Mouse (Mus musculus): ENCODE results near the gene Cacng6. TPM values are rescaled to one million over a fixed set of nuclear protein-coding genes. Genes with fewer than 3 reads are reported as not detected.

Gene Cacng6
- total RNA-seq, 4 experiments from 2014 or later, result 1.2 to 2.5 (median 1.5) TPM

GRCm38 (mm10) chr7:3457841-3458217, 33.8 kb downstream of the Cacng6 start:
- no peak for DNase-seq (ENCODE audit: low spot score in 2 of 2)

- peak; percentile 80 to 83 for DNase-seq (ENCODE audit: low spot score in 2 of 2)
Measured at GRCm38 (mm10) chr7:3460261-3460660, 36.3 kb downstream of the Cacng6 start.

GRCm38 (mm10) chr7:3463306-3463705, 39.3 kb downstream of the Cacng6 start:
- no peak for DNase-seq (ENCODE audit: low spot score in 2 of 2)

GRCm38 (mm10) chr7:3468614-3469013, 44.6 kb downstream of the Cacng6 start:
- no peak for DNase-seq (ENCODE audit: low spot score in 2 of 2)

GRCm38 (mm10) chr7:3472774-3473173, 48.8 kb downstream of the Cacng6 start:
- DNase-seq (ENCODE audit: low spot score in 2 of 2), result no peak

- no peak for DNase-seq (ENCODE audit: low spot score in 2 of 2)
Measured at GRCm38 (mm10) chr7:3474291-3475080, 50.5 kb downstream of the Cacng6 start.

- DNase-seq (ENCODE audit: low spot score in 2 of 2), result peak; percentile 47 to 67
Measured at GRCm38 (mm10) chr7:3476728-3477127, 52.7 kb downstream of the Cacng6 start.

GRCm38 (mm10) chr7:3481948-3482608, 58.1 kb downstream of the Cacng6 start:
- DNase-seq (ENCODE audit: low spot score in 2 of 2), result no peak

Small RNAs within 50 kb of the gene (microRNA-seq; reads per million reads assigned to microRNA genes)
- gene Gm23450, result 1,014 to 1,149 reads per million in 2 experiments

Other genes with a start within 250 kb of the Cacng6 start
- gene Nlrp12, start 174.5 kb upstream of the Cacng6 start, total RNA-seq (2022), result under 1 TPM in 1 of 4 experiments, not detected in 3; 0.09 TPM
- 10 to 100 TPM; 57.2 to 68.4 (median 58.8) TPM for gene Myadm, start 135.1 kb upstream of the Cacng6 start, total RNA-seq (2022)
- 100 to 1,000 TPM; 458 to 553 (median 501) TPM for gene Prkcg, start 135.0 kb upstream of the Cacng6 start, total RNA-seq (2022)
- gene Cacng7, start 91.2 kb upstream of the Cacng6 start, total RNA-seq (2022), result 100 to 1,000 TPM; 131 to 139 (median 137) TPM
- 100 to 1,000 TPM; 331 to 354 (median 340) TPM for gene Cacng8, start 33.5 kb upstream of the Cacng6 start, total RNA-seq (2022)
- under 1 TPM in 2 of 4 experiments, not detected in 2; 0.41 to 0.70 TPM for gene Tarm1, start 78.4 kb downstream of the Cacng6 start, total RNA-seq (2022)
- gene Oscar, start 192.0 kb downstream of the Cacng6 start, total RNA-seq (2022), result 1 to 10 TPM in 2 of 4 experiments, under 1 TPM in 2; 0.66 to 1.5 (median 1.1) TPM
- gene Ndufa3, start 193.2 kb downstream of the Cacng6 start, total RNA-seq (2022), result 100 to 1,000 TPM; 526 to 633 (median 592) TPM
- 10 to 100 TPM; 36.3 to 53.8 (median 39.7) TPM for gene Tfpt, start 205.7 kb downstream of the Cacng6 start, total RNA-seq (2022)
- gene Prpf31, start 205.8 kb downstream of the Cacng6 start, total RNA-seq (2022), result 10 to 100 TPM; 50.3 to 53.0 (median 51.0) TPM
- 10 to 100 TPM; 49.6 to 68.5 (median 58.8) TPM for gene Cnot3, start 221.1 kb downstream of the Cacng6 start, total RNA-seq (2022)
- gene Leng1, start 241.6 kb downstream of the Cacng6 start, total RNA-seq (2022), result 1 to 10 TPM; 4.4 to 6.8 (median 5.5) TPM

Measured in layer of hippocampus, adult 8-10 months (tissue).